Mouse (Mus musculus) heart, postnatal 25 days (tissue): ENCODE data around the gene 1700012B07Rik. TPM values are rescaled to one million over a fixed set of nuclear protein-coding genes. Genes with fewer than 3 reads are reported as not detected.
A peak's percentile ranks its signal among the peaks of the same experiment; 100 is the strongest.

Source experiments
- DNase-seq: peaks from one replicate; pipeline ENCODE4 v3.0.0; 2022; ENCODE audit warnings: low spot score
- intact Hi-C: fragments of 180-260 bp; cut with DNase I; formaldehyde crosslinking; loops from one replicate; pipeline ENCODE4 v1.15.1; 2025
- total RNA-seq, 2 experiments: library from RNA; stranded (reverse); gene quantifications; 2 replicates each; pipeline ENCODE4 v1.2.3; 2021

Gene 1700012B07Rik
- not detected for total RNA-seq

DNA sequence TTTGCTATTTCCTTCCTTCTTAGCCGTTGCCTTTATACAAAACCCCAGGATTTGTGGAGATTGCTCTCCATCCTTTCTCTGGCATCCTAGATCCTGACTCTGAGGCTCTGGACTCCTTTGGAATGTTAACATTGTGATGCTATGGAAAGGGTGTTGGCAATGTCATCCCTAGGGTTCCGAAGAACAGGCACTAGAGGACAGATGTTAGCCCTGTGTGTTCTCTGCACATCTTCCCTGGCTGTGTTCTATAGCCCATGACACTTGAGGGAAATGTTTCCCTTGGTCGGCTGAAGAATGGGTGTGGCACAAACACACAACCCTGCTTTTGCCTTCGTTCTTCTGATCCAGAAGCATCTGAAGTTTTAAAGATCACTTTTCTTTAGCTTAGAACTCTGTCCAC, at the start of gene 1700012B07Rik:
Gene 1700012B07Rik, minus strand, starts transcription at position 101 of the 400 bp plus-strand sequence.
- no peak for DNase-seq
- intact Hi-C loops: no loop called here

DNA sequence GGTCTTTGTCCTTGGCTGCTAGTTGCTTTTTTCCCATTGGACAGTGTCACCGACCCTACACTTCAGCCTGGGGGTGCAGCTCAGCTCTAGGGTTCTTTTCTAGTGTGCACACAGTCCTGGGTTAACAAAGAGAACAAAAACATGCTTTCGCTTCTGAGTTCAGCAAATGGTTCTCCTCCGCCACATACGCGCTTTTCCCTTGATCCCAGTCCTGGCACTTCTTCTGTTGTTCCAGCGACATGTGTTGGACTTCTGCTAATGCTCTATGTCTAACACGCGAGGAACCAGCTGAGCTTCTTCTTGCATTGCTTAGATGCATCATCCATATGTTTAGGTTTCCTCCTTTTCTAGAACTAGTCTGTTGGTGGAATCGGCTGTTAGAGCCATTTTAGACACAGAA, 48.9 kb upstream of the 1700012B07Rik start:
- no peak for DNase-seq
- intact Hi-C loops: no loop called here

DNA sequence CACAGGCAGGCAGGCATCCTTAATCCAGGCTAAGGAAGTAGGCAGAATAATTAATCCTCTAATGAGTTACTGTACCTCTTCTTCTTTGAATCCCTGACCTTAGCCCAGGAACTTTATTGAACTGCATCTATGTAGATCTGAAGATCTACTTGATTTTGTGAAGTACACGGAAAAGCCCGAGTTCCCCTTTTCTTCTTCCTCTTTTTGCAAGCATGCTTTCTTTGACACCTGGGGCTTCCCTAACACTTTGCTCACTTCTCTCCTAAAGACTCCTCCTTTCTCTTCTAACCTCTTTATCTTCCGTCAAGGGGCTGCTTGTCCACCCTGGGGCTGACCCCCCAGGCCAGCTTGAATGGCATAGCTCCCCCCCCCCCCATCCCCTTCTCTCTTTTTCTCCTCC, 48.0 kb upstream of the 1700012B07Rik start:
- DNase-seq: no peak
- intact Hi-C loops: loop anchor here (2.0 kb wide), 1 partner anchor 51 kb away; no protein-coding TSS in a partner anchor

DNA sequence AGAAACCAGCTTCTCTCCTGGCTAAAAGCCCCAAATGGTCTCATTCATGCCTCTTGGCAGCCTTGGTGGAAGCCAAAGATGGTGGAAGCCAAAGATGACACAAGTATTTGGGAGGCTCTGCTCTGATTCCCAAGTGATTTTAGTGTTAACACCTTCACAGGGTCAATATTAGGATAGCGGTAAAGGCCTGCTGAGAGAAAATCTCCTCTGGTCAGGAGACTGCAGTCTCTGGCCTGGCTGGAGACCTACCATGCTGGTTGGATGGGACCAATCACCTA, 47.6 kb upstream of the 1700012B07Rik start:
- intact Hi-C loops: loop anchor here (2.0 kb wide), 1 partner anchor 51 kb away; no protein-coding TSS in a partner anchor
- DNase-seq: peak; percentile 53

- DNase-seq: peak; percentile 44
- intact Hi-C loops: loop anchor here (2.0 kb wide), 1 partner anchor 52 kb away; no protein-coding TSS in a partner anchor
Measured at GRCm38 (mm10) chr11:109874651-109875524, 47.0 kb upstream of the 1700012B07Rik start.

GRCm38 (mm10) chr11:109873852-109874610, 46.2 kb upstream of the 1700012B07Rik start:
- peak; percentile 71 for DNase-seq
- intact Hi-C loops: loop anchor here (1.0 to 2.0 kb wide), 2 partner anchors 53 to 397 kb away; no protein-coding TSS in a partner anchor

DNA sequence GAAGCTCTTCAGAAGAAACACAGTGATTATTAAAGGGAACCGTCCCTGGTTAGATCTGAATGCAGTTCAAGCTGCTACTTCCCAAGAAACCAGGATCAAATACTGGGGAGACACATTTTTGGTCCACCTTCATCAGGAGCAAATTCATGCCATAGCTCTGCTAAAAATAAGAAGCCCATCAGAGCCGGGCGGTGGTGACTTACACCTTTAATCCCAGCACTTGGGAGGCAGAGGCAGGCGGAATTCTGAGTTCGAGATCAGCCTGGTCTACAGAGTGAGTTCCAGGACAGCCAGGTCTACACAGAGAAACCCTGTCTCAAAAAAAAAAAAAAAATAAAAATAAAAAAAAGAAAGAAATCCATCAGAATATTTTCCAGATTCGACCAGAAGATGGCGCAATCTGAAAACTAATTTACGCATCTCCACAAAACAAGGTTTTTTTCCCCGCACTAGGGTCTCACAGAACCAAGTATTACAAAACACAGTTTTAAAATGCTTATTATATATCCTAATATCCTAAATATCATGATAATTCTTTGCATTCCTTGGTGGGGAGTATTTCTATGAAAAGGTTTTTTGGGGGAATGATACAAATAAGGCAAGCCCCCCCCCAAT, 45.4 kb upstream of the 1700012B07Rik start:
- intact Hi-C loops: loop anchor here (1.0 kb wide), 1 partner anchor 398 kb away; no protein-coding TSS in a partner anchor
- no peak for DNase-seq

DNA sequence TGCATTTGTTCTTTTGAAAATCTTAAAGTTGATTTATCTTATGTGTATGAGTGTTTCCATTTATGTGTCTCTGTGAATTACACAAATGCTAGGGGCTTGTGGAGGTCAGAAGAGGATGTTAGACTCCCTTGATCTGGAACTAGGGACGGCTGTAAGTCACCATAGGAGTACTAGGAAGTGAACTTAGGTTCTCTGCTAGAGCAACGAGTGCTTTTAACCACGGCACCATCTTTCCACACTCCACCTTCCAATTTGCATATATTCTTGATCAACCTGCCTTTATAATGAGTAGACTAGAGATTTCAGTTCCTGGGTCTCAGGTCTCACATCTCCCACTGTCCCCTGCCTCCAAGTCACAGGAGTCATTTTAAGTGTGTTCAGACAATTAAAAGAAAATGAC, 44.8 kb upstream of the 1700012B07Rik start:
- DNase-seq: no peak
- intact Hi-C loops: loop anchor here (1.0 kb wide), 1 partner anchor 399 kb away; no protein-coding TSS in a partner anchor

GRCm38 (mm10) chr11:109872056-109872455, 44.2 kb upstream of the 1700012B07Rik start:
- no peak for DNase-seq
- intact Hi-C loops: no loop called here

- intact Hi-C loops: no loop called here
- DNase-seq: no peak
Measured at GRCm38 (mm10) chr11:109867861-109868260, 40.0 kb upstream of the 1700012B07Rik start.

- intact Hi-C loops: no loop called here
- no peak for DNase-seq
Measured at GRCm38 (mm10) chr11:109866537-109867160, 38.8 kb upstream of the 1700012B07Rik start.

- intact Hi-C loops: no loop called here
- no peak for DNase-seq
Measured at GRCm38 (mm10) chr11:109865526-109865925, 37.7 kb upstream of the 1700012B07Rik start.

GRCm38 (mm10) chr11:109863951-109864350, 36.1 kb upstream of the 1700012B07Rik start:
- intact Hi-C loops: loop anchor here (5.0 kb wide), 2 partner anchors 532 to 617 kb away; no protein-coding TSS in a partner anchor
- DNase-seq: no peak

DNA sequence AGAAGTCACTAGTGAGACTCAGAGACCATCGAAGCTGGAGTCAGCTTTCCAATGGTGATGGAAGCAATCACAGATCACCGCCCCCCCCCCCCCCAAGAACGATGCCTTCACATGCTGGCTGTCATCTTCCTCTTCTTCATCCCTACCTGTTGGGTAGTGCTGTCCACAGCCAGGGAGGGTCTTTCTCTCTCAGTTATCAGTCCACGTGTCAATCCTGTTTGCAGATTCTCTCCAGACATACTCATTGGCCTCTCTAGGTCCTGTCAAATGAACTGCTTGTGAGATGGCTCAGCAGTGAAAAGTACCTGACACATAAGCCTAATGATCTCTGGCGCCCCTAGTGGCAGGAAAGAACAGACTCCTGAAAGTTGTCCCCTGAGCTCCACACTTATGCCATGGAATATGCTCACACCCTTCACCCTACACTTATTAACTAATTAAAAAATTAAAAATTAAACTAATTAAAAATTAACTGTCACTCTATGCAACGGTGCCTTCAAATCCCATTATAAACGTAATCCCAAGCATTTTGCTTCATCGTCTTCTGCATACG, 35.4 kb upstream of the 1700012B07Rik start:
- no peak for DNase-seq
- intact Hi-C loops: loop anchor here (5.0 kb wide), 2 partner anchors 531 to 616 kb away; no protein-coding TSS in a partner anchor

DNA sequence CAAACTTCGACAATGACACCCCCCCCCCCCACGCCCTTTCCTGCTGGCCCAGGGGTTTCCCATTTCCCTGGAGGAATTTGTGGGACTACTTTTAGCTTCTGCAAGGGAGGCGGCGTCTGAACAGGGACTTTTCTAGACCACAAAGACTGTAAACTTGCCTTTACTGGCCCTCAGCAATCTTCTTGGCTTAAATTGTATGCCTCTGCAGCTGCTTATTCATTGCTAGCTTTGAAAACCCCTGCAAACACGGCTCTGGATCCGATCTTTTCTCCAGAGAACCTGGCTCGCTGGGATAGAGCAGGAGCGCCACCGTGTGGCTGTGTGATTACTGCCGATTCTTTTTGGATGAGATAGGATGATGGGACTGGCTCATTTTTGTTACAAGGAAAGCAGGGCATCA, 32.7 kb upstream of the 1700012B07Rik start:
- peak; percentile 77 for DNase-seq
- intact Hi-C loops: loop anchor here (1.0 to 5.0 kb wide), 5 partner anchors 190 to 613 kb away; no protein-coding TSS in a partner anchor

DNA sequence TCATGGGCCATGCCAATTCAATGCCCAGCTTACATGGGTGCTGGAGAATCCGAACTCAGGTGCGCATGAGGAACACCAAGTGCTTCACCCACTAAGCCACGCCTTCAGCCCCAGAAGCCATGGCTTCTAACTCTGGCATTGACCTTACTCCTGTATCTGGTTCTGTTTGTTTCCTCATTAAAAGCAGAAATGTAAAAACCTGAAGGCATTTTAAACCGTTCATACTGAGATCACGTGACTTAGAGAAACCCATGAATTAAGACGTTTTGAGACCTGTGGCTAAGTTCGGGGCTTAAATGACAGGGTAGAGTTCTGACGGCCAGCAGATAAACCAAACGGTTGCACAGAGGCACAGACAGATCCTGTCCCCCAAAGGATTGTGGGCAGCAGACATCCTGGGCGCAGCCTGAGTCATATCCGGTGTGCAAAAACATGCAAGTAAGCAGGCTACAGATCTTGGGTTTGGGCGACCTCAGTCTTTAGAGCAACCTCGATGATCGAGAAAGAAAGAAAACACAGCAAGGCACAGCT, 32.2 kb upstream of the 1700012B07Rik start:
- DNase-seq: no peak
- intact Hi-C loops: loop anchor here (1.0 to 10.0 kb wide), 6 partner anchors 190 to 613 kb away; no protein-coding TSS in a partner anchor

DNA sequence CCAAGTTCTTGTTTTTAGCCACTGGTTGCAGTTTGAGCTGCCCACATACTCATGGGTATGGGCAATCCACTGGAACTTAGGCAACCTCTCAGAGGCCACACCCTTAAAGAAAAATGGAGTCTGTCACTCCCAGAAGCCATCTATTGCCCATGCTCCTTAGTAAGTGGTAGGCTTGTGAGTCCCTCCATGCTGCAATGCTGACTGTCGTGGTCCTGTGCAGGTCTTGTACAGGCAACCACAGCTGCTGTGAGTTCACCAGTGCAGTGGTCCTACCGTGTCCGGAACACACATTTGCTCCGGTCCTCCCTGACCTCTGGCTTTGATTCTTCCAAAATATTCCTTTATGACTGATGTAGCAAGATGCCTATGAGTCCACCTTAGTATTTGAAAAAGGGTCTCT, 31.6 kb upstream of the 1700012B07Rik start:
- intact Hi-C loops: loop anchor here (10.0 kb wide), 1 partner anchor 545 kb away; no protein-coding TSS in a partner anchor

GRCm38 (mm10) chr11:109857086-109857485, 29.2 kb upstream of the 1700012B07Rik start:
- intact Hi-C loops: loop anchor here (10.0 kb wide), 1 partner anchor 542 kb away; no protein-coding TSS in a partner anchor
- DNase-seq: no peak

More for the DNA sequence above, 31.6 kb upstream of the 1700012B07Rik start:
- no peak for DNase-seq

DNA sequence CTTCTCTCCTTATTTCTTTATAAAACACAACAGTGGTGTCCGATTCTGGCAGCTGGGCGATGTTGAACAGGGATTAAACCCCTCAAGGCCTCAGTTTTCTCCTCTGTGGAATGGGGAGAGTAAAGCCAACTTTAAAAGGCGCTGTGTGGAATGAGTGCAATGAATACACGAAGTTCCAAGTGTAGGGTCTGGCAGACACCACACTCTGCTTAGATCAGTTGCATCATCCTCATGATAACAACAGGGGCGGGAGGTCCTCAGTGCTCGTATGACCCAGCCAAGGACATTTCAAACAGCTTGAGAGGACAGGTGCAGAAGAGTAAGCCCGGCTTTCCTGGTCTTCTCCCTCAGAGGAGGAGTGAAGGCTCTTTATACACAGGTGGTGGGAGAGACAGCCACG, 26.2 kb upstream of the 1700012B07Rik start:
- DNase-seq: no peak
- intact Hi-C loops: loop anchor here (10.0 kb wide), 1 partner anchor 539 kb away; no protein-coding TSS in a partner anchor
